Mouse (Mus musculus) heart, adult 2 months (tissue): ENCODE data around the gene Zfp987. TPM values are rescaled to one million over a fixed set of nuclear protein-coding genes. Genes with fewer than 3 reads are reported as not detected.
"Not testable (repeated sequence)": the region's sequence is repeated elsewhere in the genome, so short reads cannot be mapped to it uniquely, and the experiment has no call there.

Experiments
- DNase-seq, 2 experiments: peaks; one replicate each; pipeline ENCODE4 v3.0.0; 2021
- H3K27ac ChIP-seq: fragments of 200-600 bp; 2 replicates; pipeline ENCODE4 v1.8.1; 2022
- H3K27me3 ChIP-seq: fragments of 200-500 bp; 2 replicates; pipeline ENCODE4 v1.6.1; 2012; ENCODE audit warnings: mild to moderate bottlenecking, low read length, inconsistent platforms, mixed read lengths; ENCODE audit not compliant: control insufficient read depth, insufficient read depth
- H3K36me3 ChIP-seq: fragments of 200-500 bp; 2 replicates; pipeline ENCODE4 v1.6.1; 2012; ENCODE audit warnings: low read length, inconsistent platforms; ENCODE audit not compliant: control insufficient read depth, insufficient read depth
- H3K4me1 ChIP-seq: fragments of 200-500 bp; 2 replicates; pipeline ENCODE4 v1.6.1; 2011; ENCODE audit warnings: low read length; ENCODE audit not compliant: control insufficient read depth, insufficient read depth
- H3K4me3 ChIP-seq: fragments of 200-600 bp; 2 replicates; pipeline ENCODE4 v1.8.1; 2022
- H3K79me2 ChIP-seq: fragments of 200-500 bp; replicated peaks from 2 replicates; pipeline ENCODE4 v1.6.1; 2012; ENCODE audit warnings: mild to moderate bottlenecking, inconsistent platforms, low read length, moderate library complexity, mixed read lengths; ENCODE audit not compliant: control insufficient read depth, insufficient read depth
- H3K9ac ChIP-seq: fragments of 200-500 bp; 2 replicates; pipeline ENCODE4 v1.6.1; 2012; ENCODE audit warnings: low read depth, mild to moderate bottlenecking, control low read depth, inconsistent platforms, low read length, mixed read lengths
- WGBS: fragments of 180-500 bp; shearing (Covaris S2); methylation state at CpG from one replicate; pipeline ENCODE4 v1.1.7; 2018; 5-methylcytosine and 5-hydroxymethylcytosine counted together
- intact Hi-C: fragments of 180-260 bp; cut with DNase I; formaldehyde crosslinking; loops from one replicate; pipeline ENCODE4 v1.15.1; 2025
- polyA plus RNA-seq: library from polyadenylated mRNA; depleted of rRNA; stranded (reverse); fragments of >200 nt; gene quantifications from 2 replicates; pipeline ENCODE4 v1.2.3, GENCODE M21; 2012
- total RNA-seq, 2 experiments: library from RNA; stranded (reverse); gene quantifications; 2 replicates each; pipeline ENCODE4 v1.2.3; 2021

Zfp987 gene
- total and polyA plus RNA-seq, 3 experiments = not detected

- H3K4me3 ChIP-seq, H3K9ac ChIP-seq, intact Hi-C loops, H3K27me3 ChIP-seq, H3K79me2 ChIP-seq, H3K27ac ChIP-seq, H3K36me3 ChIP-seq, H3K4me1 ChIP-seq: not testable (repeated sequence)
- 85% methylated on average over 15 of the region's 15 CpGs for WGBS
- DNase-seq = peak in 1 of 2 experiments; percentile 24
Measured at GRCm38 (mm10) chr4:146063621-146064020, 33.5 kb upstream of the Zfp987 start.

- H3K79me2 ChIP-seq, H3K4me1 ChIP-seq, H3K4me3 ChIP-seq, H3K27me3 ChIP-seq, H3K9ac ChIP-seq, intact Hi-C loops, H3K36me3 ChIP-seq, H3K27ac ChIP-seq: not testable (repeated sequence)
- WGBS = 63% methylated on average over 5 of the region's 5 CpGs
- DNase-seq = peak in 1 of 2 experiments; percentile 17
Measured at GRCm38 (mm10) chr4:146064807-146065206, 32.3 kb upstream of the Zfp987 start.

GRCm38 (mm10) chr4:146066932-146067580 lies 30.0 kb upstream of the Zfp987 start:
- 28% methylated on average over 45 of the region's 45 CpGs for WGBS

GRCm38 (mm10) chr4:146067594-146067993 lies 29.5 kb upstream of the Zfp987 start:
- H3K4me1 ChIP-seq, H3K9ac ChIP-seq, H3K4me3 ChIP-seq, H3K27me3 ChIP-seq, H3K79me2 ChIP-seq, H3K36me3 ChIP-seq, intact Hi-C loops, H3K27ac ChIP-seq: not testable (repeated sequence)
- peak in 1 of 2 experiments; percentile 29 for DNase-seq
- 22% methylated on average over 55 of the region's 55 CpGs for WGBS

More at GRCm38 (mm10) chr4:146066932-146067580, 30.0 kb upstream of the Zfp987 start:
- H3K27me3 ChIP-seq, H3K27ac ChIP-seq, intact Hi-C loops, H3K4me1 ChIP-seq, H3K4me3 ChIP-seq, H3K36me3 ChIP-seq, H3K9ac ChIP-seq, H3K79me2 ChIP-seq: not testable (repeated sequence)
- DNase-seq = peak in 1 of 2 experiments; percentile 43

- H3K9ac ChIP-seq, H3K27me3 ChIP-seq, H3K79me2 ChIP-seq, intact Hi-C loops, H3K36me3 ChIP-seq, H3K27ac ChIP-seq, H3K4me1 ChIP-seq, H3K4me3 ChIP-seq: not testable (repeated sequence)
- DNase-seq = peak in 1 of 2 experiments; percentile 17
- WGBS = 73% methylated on average over 7 of the region's 7 CpGs
Measured at GRCm38 (mm10) chr4:146073264-146073663, 23.8 kb upstream of the Zfp987 start.

GRCm38 (mm10) chr4:146101448-146101847 lies 4.3 kb downstream of the Zfp987 start:
- H3K36me3 ChIP-seq, H3K9ac ChIP-seq, H3K79me2 ChIP-seq, DNase-seq, H3K4me1 ChIP-seq, intact Hi-C loops, H3K27ac ChIP-seq, H3K4me3 ChIP-seq, H3K27me3 ChIP-seq: not testable (repeated sequence)
- WGBS = 20% methylated on average over 3 of the region's 3 CpGs

- H3K9ac ChIP-seq, intact Hi-C loops, H3K4me3 ChIP-seq, H3K36me3 ChIP-seq, H3K4me1 ChIP-seq, H3K27me3 ChIP-seq, H3K79me2 ChIP-seq, H3K27ac ChIP-seq, DNase-seq: not testable (repeated sequence)
- no CpG with 5 or more reads among the region's 6 CpGs for WGBS
Measured at GRCm38 (mm10) chr4:146156524-146156923, 59.4 kb downstream of the Zfp987 start, which contains the start of gene Zfp600. Gene Zfp600 (plus strand): TSS chr4:146156824.

GRCm38 (mm10) chr4:146162893-146163292 lies 65.8 kb downstream of the Zfp987 start:
- H3K4me1 ChIP-seq, intact Hi-C loops, H3K36me3 ChIP-seq, H3K4me3 ChIP-seq, H3K79me2 ChIP-seq, H3K9ac ChIP-seq, H3K27ac ChIP-seq, H3K27me3 ChIP-seq: not testable (repeated sequence)
- WGBS = 52% methylated on average over 4 of the region's 4 CpGs
- DNase-seq = peak in 1 of 2 experiments; percentile 23

GRCm38 (mm10) chr4:146167202-146167832 lies 70.2 kb downstream of the Zfp987 start:
- H3K27me3 ChIP-seq, H3K79me2 ChIP-seq, H3K27ac ChIP-seq, H3K4me1 ChIP-seq, H3K36me3 ChIP-seq, H3K4me3 ChIP-seq, intact Hi-C loops, H3K9ac ChIP-seq, DNase-seq: not testable (repeated sequence)
- WGBS = 69% methylated on average over 3 of the region's 3 CpGs
